In the genomic region with DNA sequence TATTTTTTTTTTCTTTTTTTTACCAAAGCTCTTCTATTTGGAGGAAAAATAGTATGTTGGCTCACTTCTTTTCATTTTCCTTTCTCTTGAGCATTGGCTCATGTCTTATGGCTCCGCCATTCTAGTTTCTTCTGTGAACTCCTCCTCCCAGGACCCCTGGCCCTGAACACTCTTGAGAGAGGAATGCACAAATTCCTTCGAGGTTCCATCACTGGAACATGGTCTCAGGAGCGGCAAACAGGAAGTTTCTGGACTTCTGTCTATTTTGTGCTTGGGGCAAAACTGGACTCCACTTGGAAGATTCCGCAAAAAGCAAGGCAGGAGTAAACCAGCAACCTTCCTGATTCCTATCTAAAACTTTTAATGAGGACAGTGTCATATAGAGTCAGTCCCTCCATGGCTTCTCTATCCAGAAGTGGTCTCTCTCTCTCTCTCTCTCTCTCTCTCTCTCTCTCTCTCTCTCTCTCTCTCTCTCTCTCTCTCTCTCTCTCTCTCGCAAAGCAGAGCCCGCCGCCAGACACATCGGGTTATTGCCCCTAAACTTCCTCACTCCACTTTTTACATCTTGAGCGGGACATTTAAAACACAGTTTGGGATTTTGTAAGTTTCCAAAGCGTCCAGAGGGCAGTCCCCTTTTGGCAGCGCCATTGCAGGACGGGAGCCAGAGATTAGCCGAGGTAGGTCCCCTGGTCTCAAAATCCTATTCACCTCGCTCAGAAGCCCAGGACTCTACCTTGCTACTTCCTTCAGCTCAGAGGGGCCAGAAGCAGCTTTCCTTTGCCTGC, we compare ENCODE assay signal across 8 mouse cellular contexts. TPM values are rescaled to one million over a fixed set of nuclear protein-coding genes. Genes with fewer than 3 reads are reported as not detected.
DNase-seq lines count a peak whose midpoint lies in the region; ATAC-seq lines count a peak whose summit lies in the region.

Gene Ube2e3 (plus strand): TSS at position 399 of the 785 bp plus-strand sequence.

- no peak for ATAC-seq in forebrain, embryonic 11.5 days (replicated peaks; ENCODE audit: low FRiP score)

- peak within 1 kb of the TSS; percentile 96 for H3K27ac ChIP-seq in forebrain, embryonic 11.5 days (ENCODE audit: low read depth, low read length)
- H3K27ac ChIP-seq in limb, embryonic 10.5 days, result peak within 1 kb of the TSS; percentile 100

- no peak for DNase-seq in frontal cortex, adult 2 months (ENCODE audit: extremely low spot score in 1 of 2, low spot score in 1 of 2)
- no peak for DNase-seq in frontal cortex, postnatal 10 days (ENCODE audit: low spot score in 2 of 2)
- peak; percentile 38 for DNase-seq in R1 (ENCODE audit: low read depth, low spot score)
- no peak for DNase-seq in forebrain, embryonic 11.5 days (ENCODE audit: low spot score)
- DNase-seq in heart, postnatal 25 days (ENCODE audit: low spot score), result no peak
- DNase-seq in limb, embryonic 10.5 days (ENCODE audit: low spot score), result no peak
- peak; percentile 36 for DNase-seq in neural tube, embryonic 10.5 days (ENCODE audit: extremely low spot score, low spot score)
- DNase-seq in cerebellum, adult 11 months, result no peak

- peak within 1 kb of the TSS; percentile 86 for H3K4me3 ChIP-seq in forebrain, embryonic 11.5 days (ENCODE audit: low read depth, low read length)
- H3K4me3 ChIP-seq in limb, embryonic 10.5 days, result peak within 1 kb of the TSS; percentile 88

- H3K9me3 ChIP-seq in forebrain, embryonic 11.5 days (ENCODE audit: control insufficient read depth, low read length), result no peaks in the 10 kb centered on the region
- no peaks in the 10 kb centered on the region for H3K9me3 ChIP-seq in limb, embryonic 10.5 days (replicated peaks)

- no peaks in the 10 kb centered on the region for H3K27me3 ChIP-seq in forebrain, embryonic 11.5 days (ENCODE audit: control insufficient read depth, insufficient read depth, low read length)
- no peaks in the 10 kb centered on the region for H3K27me3 ChIP-seq in limb, embryonic 10.5 days (ENCODE audit: low read depth, poor library complexity, severe bottlenecking)

- H3K4me1 ChIP-seq in forebrain, embryonic 11.5 days (replicated peaks; ENCODE audit: control insufficient read depth, insufficient read depth, low read length), result peaks cover 6% of the 10 kb centered on the region; the same call in 1 of the 2 replicates
- peaks cover 40% of the 10 kb centered on the region for H3K4me1 ChIP-seq in limb, embryonic 10.5 days

- WGBS in forebrain, embryonic 11.5 days, result 27% methylated on average over 11 of the region's 14 CpGs
- WGBS in limb, embryonic 10.5 days, result 19% methylated on average over 14 of the region's 14 CpGs

- no peaks in the 10 kb centered on the region for H3K36me3 ChIP-seq in forebrain, embryonic 11.5 days (ENCODE audit: control insufficient read depth, insufficient read depth, low read length)
- H3K36me3 ChIP-seq in limb, embryonic 10.5 days, result peaks cover 15% of the 10 kb centered on the region

- H3K9ac ChIP-seq in forebrain, embryonic 11.5 days (ENCODE audit: low read length), result peak within 1 kb of the TSS; percentile 99

- H3K4me2 ChIP-seq in forebrain, embryonic 11.5 days (ENCODE audit: low read depth, low read length, severe bottlenecking), result peak within 1 kb of the TSS; percentile 59

- intact Hi-C loops in heart, postnatal 25 days (cut with DNase I), result no loop called here

RNA-seq across cellular contexts. Expression of gene Ube2e3, which starts in this region (rescaled TPM):
- polyA plus RNA-seq in frontal cortex, adult 2 months (2012; rRNA removed), result 95.5 and 104 TPM in 2 replicates
- polyA plus RNA-seq in forebrain, embryonic 11.5 days (2014; fragmentation: Nextera tagmentation; extraction: Ambion mirVana), result 248 and 256 TPM in 2 replicates
- 10 to 100 TPM; 49.0 to 49.3 TPM for total RNA-seq in heart, postnatal 25 days (2021)
- 210 and 235 TPM in 2 replicates for polyA plus RNA-seq in limb, embryonic 10.5 days (2016; fragmentation: Nextera tagmentation; extraction: Ambion mirVana)

Comparison
In these comparisons a context has a peak if more than half of its experiments do, and no peak if none do; other contexts are left out.
1. DNase-seq: peak in R1 (single experiment) and neural tube, embryonic 10.5 days (single experiment); none in frontal cortex, adult 2 months (0 of 2), frontal cortex, postnatal 10 days (0 of 2), forebrain, embryonic 11.5 days (single experiment), heart, postnatal 25 days (single experiment), limb, embryonic 10.5 days (single experiment) and cerebellum, adult 11 months (single experiment).